ENCODE assay signal across 22 mouse cellular contexts in the genomic region with DNA sequence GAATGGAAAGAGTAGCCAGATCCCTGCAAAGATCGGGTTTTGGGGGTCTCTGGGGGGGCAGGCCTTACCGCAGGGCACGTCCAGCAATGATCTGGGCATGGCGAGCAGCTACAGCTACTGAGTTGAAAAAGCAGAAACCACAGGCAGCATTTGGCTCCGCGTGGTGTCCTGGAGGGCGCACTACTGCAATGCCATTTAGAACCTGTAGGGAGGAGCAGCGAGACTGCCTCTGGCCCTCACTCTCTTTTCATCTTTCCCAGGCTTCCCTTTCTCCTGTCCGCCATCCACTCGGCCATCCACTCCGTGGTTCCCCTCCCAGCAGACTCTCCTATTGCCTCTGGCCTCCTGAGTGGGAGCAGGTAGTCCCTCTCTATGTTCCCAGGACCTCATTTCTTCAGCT. TPM values are rescaled to one million over a fixed set of nuclear protein-coding genes. Genes with fewer than 3 reads are reported as not detected.
DNase-seq lines count a peak whose midpoint lies in the region; ATAC-seq and TF ChIP-seq lines count a peak whose summit lies in the region.
"Had no signal": no experiment of that assay in that cellular context is flagged by ENCODE, and none has a peak within 500 bp of the region (broad histone marks: within the 10 kb centered on the region; RNA-seq: fewer than 3 reads in every experiment).

No protein-coding gene starts in this region.

- H3K4me2 ChIP-seq in heart, postnatal 0 days (ENCODE audit: low read depth, low read length): no peak overlapping the region
- no peak overlapping the region for H3K4me2 ChIP-seq in lung, postnatal 0 days (replicated peaks; ENCODE audit: low read depth, low read length)
- no peak overlapping the region for H3K4me2 ChIP-seq in stomach, postnatal 0 days (replicated peaks; ENCODE audit: low read depth)
- H3K4me2 ChIP-seq: kidney, embryonic 15.5 days; neural tube, embryonic 15.5 days had no signal

- H3K36me3 ChIP-seq in heart, postnatal 0 days (replicated peaks; ENCODE audit: control insufficient read depth, insufficient read depth, low read length): peaks cover 6% of the 10 kb centered on the region; the same call in 1 of the 2 replicates
- H3K36me3 ChIP-seq in lung, postnatal 0 days (ENCODE audit: insufficient read depth, low read length): no peaks in the 10 kb centered on the region
- no peaks in the 10 kb centered on the region for H3K36me3 ChIP-seq in stomach, postnatal 0 days (ENCODE audit: control insufficient read depth, insufficient read depth, low read length)

- no peaks in the 10 kb centered on the region for H3K9me3 ChIP-seq in heart, postnatal 0 days (replicated peaks; ENCODE audit: control insufficient read depth, low read length)
- H3K9me3 ChIP-seq in lung, postnatal 0 days (ENCODE audit: low read length): no peaks in the 10 kb centered on the region
- no peaks in the 10 kb centered on the region for H3K9me3 ChIP-seq in stomach, postnatal 0 days (ENCODE audit: control insufficient read depth, low read length)
- H3K9me3 ChIP-seq: kidney, embryonic 15.5 days; neural tube, embryonic 15.5 days had no signal

- no peak overlapping the region for H3K9ac ChIP-seq in heart, postnatal 0 days (replicated peaks; ENCODE audit: low read depth, low read length)
- H3K9ac ChIP-seq in lung, postnatal 0 days (replicated peaks; ENCODE audit: low read depth): no peak overlapping the region
- H3K9ac ChIP-seq in stomach, postnatal 0 days (ENCODE audit: low read length): no peak overlapping the region
- H3K9ac ChIP-seq: kidney, embryonic 15.5 days; neural tube, embryonic 15.5 days had no signal

- no peak for ATAC-seq in heart, postnatal 0 days (ENCODE audit: insufficient read depth, low read depth)
- ATAC-seq in lung, postnatal 0 days: no peak
- no peak for ATAC-seq in stomach, postnatal 0 days (ENCODE audit: low FRiP score, low TSS enrichment)
- ATAC-seq in inflammation-experienced regulatory T-cells, adult 6 months: no peak
- ATAC-seq: forebrain, embryonic 14.5 days; hindbrain, embryonic 16.5 days had no signal

- no peaks in the 10 kb centered on the region for H3K27me3 ChIP-seq in heart, postnatal 0 days (ENCODE audit: control insufficient read depth, insufficient read depth, low read length)
- no peaks in the 10 kb centered on the region for H3K27me3 ChIP-seq in lung, postnatal 0 days (replicated peaks; ENCODE audit: insufficient read depth, low read length)
- H3K27me3 ChIP-seq in stomach, postnatal 0 days (ENCODE audit: control insufficient read depth, insufficient read depth, low read length): no peaks in the 10 kb centered on the region
- H3K27me3 ChIP-seq: kidney, embryonic 15.5 days; neural tube, embryonic 15.5 days had no signal

- H3K4me1 ChIP-seq in heart, postnatal 0 days (ENCODE audit: control insufficient read depth, insufficient read depth): no peaks in the 10 kb centered on the region
- H3K4me1 ChIP-seq in lung, postnatal 0 days (ENCODE audit: insufficient read depth, low read depth, low read length): no peaks in the 10 kb centered on the region
- no peaks in the 10 kb centered on the region for H3K4me1 ChIP-seq in stomach, postnatal 0 days (replicated peaks; ENCODE audit: control insufficient read depth, insufficient read depth)
- H3K4me1 ChIP-seq: kidney, embryonic 15.5 days; midbrain, embryonic 10.5 days; neural tube, embryonic 15.5 days had no signal

- TF ChIP-seq CTCF in heart, postnatal 0 days (IDR thresholded peaks at IDR 0.05; ENCODE audit: low read depth): peak; percentile 1; the same call in 1 of the 2 replicates
- peak; percentile 23; the same call in 1 of the 2 replicates for TF ChIP-seq CTCF in lung, postnatal 0 days (IDR thresholded peaks at IDR 0.05)
- peak; percentile 23; the same call in 1 of the 2 replicates for TF ChIP-seq CTCF in brain, embryonic 14.5 days (IDR thresholded peaks at IDR 0.05; ENCODE audit: borderline replicate concordance, extremely low read depth, insufficient read depth, insufficient read length)
- peak; percentile 37 for TF ChIP-seq CTCF in stomach, postnatal 0 days (IDR thresholded peaks at IDR 0.05; ENCODE audit: low read depth)

- H3K4me3 ChIP-seq in heart, postnatal 0 days (ENCODE audit: low read depth, low read length): no peak overlapping the region
- no peak overlapping the region for H3K4me3 ChIP-seq in lung, postnatal 0 days (ENCODE audit: low read depth, low read length)
- no peak overlapping the region for H3K4me3 ChIP-seq in stomach, postnatal 0 days (ENCODE audit: low read depth, low read length)
- H3K4me3 ChIP-seq: kidney, embryonic 15.5 days; midbrain, embryonic 10.5 days; neural tube, embryonic 15.5 days had no signal

- no peak for TF ChIP-seq EP300 in heart, postnatal 0 days (IDR thresholded peaks at IDR 0.05; ENCODE audit: low read depth)
- no peak for TF ChIP-seq EP300 in lung, postnatal 0 days (IDR thresholded peaks at IDR 0.05)
- TF ChIP-seq EP300 in stomach, postnatal 0 days (optimal IDR thresholded peaks at IDR 0.05): no peak

- no peak overlapping the region for H3K27ac ChIP-seq in heart, postnatal 0 days (ENCODE audit: low read depth)
- no peak overlapping the region for H3K27ac ChIP-seq in lung, postnatal 0 days (ENCODE audit: low read length)
- no peak overlapping the region for H3K27ac ChIP-seq in stomach, postnatal 0 days (replicated peaks)
- H3K27ac ChIP-seq: kidney, embryonic 15.5 days; midbrain, embryonic 10.5 days; neural tube, embryonic 15.5 days had no signal

- no peak for DNase-seq in heart, postnatal 0 days (ENCODE audit: low spot score)
- DNase-seq in heart, adult 8-10 months (ENCODE audit: low spot score): no peak
- DNase-seq in lung, postnatal 0 days (ENCODE audit: low spot score): no peak
- no peak for DNase-seq in lung, postnatal 14 days
- DNase-seq in brain, embryonic 14.5 days (ENCODE audit: low read depth): no peak
- no peak for DNase-seq in stomach, postnatal 0 days (ENCODE audit: low spot score)
- no peak for DNase-seq in right cerebral cortex, adult 18-20 months
- DNase-seq: cerebellum, adult 11 months; heart, adult 18-20 months; lung, postnatal 10 days; thymus, postnatal 36 days had no signal

- WGBS in heart, postnatal 0 days: 57% methylated on average over 11 of the region's 11 CpGs
- WGBS in lung, postnatal 0 days: 59% methylated on average over 10 of the region's 11 CpGs
- 59% methylated on average over 11 of the region's 11 CpGs for WGBS in stomach, postnatal 0 days

- TF ChIP-seq POLR2A in brain, embryonic 14.5 days (IDR thresholded peaks at IDR 0.05; ENCODE audit: borderline replicate concordance, extremely low read depth, insufficient read depth, insufficient read length, poor library complexity, severe bottlenecking): no peak

RNA-seq across cellular contexts. Expression of gene Eras, which starts 8.5 kb away (rescaled TPM):
- not detected in 2 replicates for total RNA-seq in heart, postnatal 0 days (2014; rRNA removed; ENCODE audit: low replicate concordance)
- not detected in 2 replicates for polyA plus RNA-seq in heart, postnatal 0 days (2015; fragmentation: Nextera tagmentation; extraction: Ambion mirVana)
- not detected for total RNA-seq in heart, adult 8-10 months (2022)
- not detected in 2 replicates for polyA plus RNA-seq in lung, postnatal 0 days (2015; fragmentation: Nextera tagmentation; extraction: Ambion mirVana)
- 0.06 TPM in 1 of 2 replicates, not detected in the other for polyA plus RNA-seq in brain, embryonic 14.5 days (2012; rRNA removed)
- not detected in 2 replicates for polyA plus RNA-seq in stomach, postnatal 0 days (2015; fragmentation: Nextera tagmentation; extraction: Ambion mirVana)
- not detected for polyA plus RNA-seq in inflammation-experienced regulatory T-cells, adult 6 months (2017; shearing (Covaris generic))
- total RNA-seq: heart, adult 18-20 months; left cerebral cortex, adult 8-10 months had no signal
- polyA plus RNA-seq: C2C12; forebrain, embryonic 14.5 days; heart, embryonic 16.5 days; hindbrain, embryonic 16.5 days; kidney, embryonic 15.5 days; spleen, adult 2 months had no signal

RNA-seq across cellular contexts. Expression of gene Hdac6, which starts 10.8 kb away (rescaled TPM):
- total RNA-seq in heart, postnatal 0 days (2014; rRNA removed; ENCODE audit: low replicate concordance): 28.6 and 37.2 TPM in 2 replicates
- 16.2 and 18.4 TPM in 2 replicates for polyA plus RNA-seq in heart, postnatal 0 days (2015; fragmentation: Nextera tagmentation; extraction: Ambion mirVana)
- 10 to 100 TPM; 10.4 to 11.5 (median 10.9) TPM for total RNA-seq in heart, adult 8-10 months (2022)
- polyA plus RNA-seq in lung, postnatal 0 days (2015; fragmentation: Nextera tagmentation; extraction: Ambion mirVana): 7.2 and 7.5 TPM in 2 replicates
- polyA plus RNA-seq in brain, embryonic 14.5 days (2012; rRNA removed): 114 and 119 TPM in 2 replicates
- 6.2 and 6.7 TPM in 2 replicates for polyA plus RNA-seq in stomach, postnatal 0 days (2015; fragmentation: Nextera tagmentation; extraction: Ambion mirVana)
- 10 to 100 TPM in 1 of 3 experiments, 1 to 10 TPM in 2; 6.2 to 12.7 (median 9.4) TPM for polyA plus RNA-seq in inflammation-experienced regulatory T-cells, adult 6 months (2017; shearing (Covaris generic))

RNA-seq across cellular contexts. Expression of gene Pcsk1n, which starts 17.3 kb away (rescaled TPM):
- total RNA-seq in heart, postnatal 0 days (2014; rRNA removed; ENCODE audit: low replicate concordance): not detected in 2 replicates
- polyA plus RNA-seq in heart, postnatal 0 days (2015; fragmentation: Nextera tagmentation; extraction: Ambion mirVana): 0.05 and 0.33 TPM in 2 replicates
- under 1 TPM; 0.11 to 0.20 (median 0.16) TPM for total RNA-seq in heart, adult 8-10 months (2022)
- 0.15 and 0.17 TPM in 2 replicates for polyA plus RNA-seq in lung, postnatal 0 days (2015; fragmentation: Nextera tagmentation; extraction: Ambion mirVana)
- 88.1 and 140 TPM in 2 replicates for polyA plus RNA-seq in brain, embryonic 14.5 days (2012; rRNA removed)
- 12.0 and 12.2 TPM in 2 replicates for polyA plus RNA-seq in stomach, postnatal 0 days (2015; fragmentation: Nextera tagmentation; extraction: Ambion mirVana)
- not detected for polyA plus RNA-seq in inflammation-experienced regulatory T-cells, adult 6 months (2017; shearing (Covaris generic))
- polyA plus RNA-seq: C2C12 had no signal

RNA-seq across cellular contexts. Expression of gene Gm10490, which starts 27.5 kb away (rescaled TPM):
- total RNA-seq in heart, postnatal 0 days (2014; rRNA removed; ENCODE audit: low replicate concordance): not detected in 2 replicates
- not detected in 2 replicates for polyA plus RNA-seq in heart, postnatal 0 days (2015; fragmentation: Nextera tagmentation; extraction: Ambion mirVana)
- not detected for total RNA-seq in heart, adult 8-10 months (2022)
- polyA plus RNA-seq in lung, postnatal 0 days (2015; fragmentation: Nextera tagmentation; extraction: Ambion mirVana): not detected in 2 replicates
- polyA plus RNA-seq in brain, embryonic 14.5 days (2012; rRNA removed): not detected in 2 replicates
- polyA plus RNA-seq in stomach, postnatal 0 days (2015; fragmentation: Nextera tagmentation; extraction: Ambion mirVana): not detected in 2 replicates
- not detected for polyA plus RNA-seq in inflammation-experienced regulatory T-cells, adult 6 months (2017; shearing (Covaris generic))
- total RNA-seq: heart, adult 18-20 months had no signal
- polyA plus RNA-seq: forebrain, embryonic 14.5 days; heart, embryonic 16.5 days; hindbrain, embryonic 16.5 days; kidney, embryonic 15.5 days; limb, embryonic 14.5 days; midbrain, embryonic 10.5 days; neural tube, embryonic 15.5 days; spleen, adult 2 months had no signal

RNA-seq across cellular contexts. Expression of gene Gm10491, which starts 29.2 kb away (rescaled TPM):
- not detected in 2 replicates for total RNA-seq in heart, postnatal 0 days (2014; rRNA removed; ENCODE audit: low replicate concordance)
- polyA plus RNA-seq in heart, postnatal 0 days (2015; fragmentation: Nextera tagmentation; extraction: Ambion mirVana): not detected in 2 replicates
- not detected for total RNA-seq in heart, adult 8-10 months (2022)
- not detected in 2 replicates for polyA plus RNA-seq in lung, postnatal 0 days (2015; fragmentation: Nextera tagmentation; extraction: Ambion mirVana)
- not detected in 2 replicates for polyA plus RNA-seq in brain, embryonic 14.5 days (2012; rRNA removed)
- not detected in 2 replicates for polyA plus RNA-seq in stomach, postnatal 0 days (2015; fragmentation: Nextera tagmentation; extraction: Ambion mirVana)
- polyA plus RNA-seq in inflammation-experienced regulatory T-cells, adult 6 months (2017; shearing (Covaris generic)): not detected
- total RNA-seq: heart, adult 18-20 months; left cerebral cortex, adult 8-10 months had no signal
- polyA plus RNA-seq: C2C12; forebrain, embryonic 14.5 days; heart, embryonic 16.5 days; hindbrain, embryonic 16.5 days; kidney, embryonic 15.5 days; limb, embryonic 14.5 days; midbrain, embryonic 10.5 days; neural tube, embryonic 15.5 days; spleen, adult 2 months had no signal
